Mouse (Mus musculus) ovary, postnatal 14 days (tissue): ENCODE measurements at regions not wholly inside any gene's neighbourhood (a gene's known extent, or its start where the extent isn't known, plus 50 kb on each side); places are given as distances from the start of the nearest gene placed in this dataset.

Experiments used
- DNase-seq: peaks from one replicate; pipeline ENCODE4 v3.0.0; 2022; ENCODE audit warnings: low spot score

- no peak for DNase-seq
Observed at GRCm38 (mm10) chr8:78154873-78155272, 58.2 kb upstream of the Ttc29 start.

GRCm38 (mm10) chr8:78162046-78162445, 51.1 kb upstream of the Ttc29 start:
- DNase-seq, result no peak

GRCm38 (mm10) chr8:78162763-78163508, 50.2 kb upstream of the Ttc29 start:
- no peak for DNase-seq
